Mouse (Mus musculus) liver, postnatal 0 days (tissue): ENCODE measurements around the gene Cadm2. TPM values are rescaled to one million over a fixed set of nuclear protein-coding genes. Genes with fewer than 3 reads are reported as not detected.

Source experiments
- ATAC-seq: fragments of 200-750 bp; cut with Nextera tagmentation; 2 replicates; pipeline ENCODE4 v1.8.0; 2017; ENCODE audit warnings: mild to moderate bottlenecking, moderate library complexity
- DNase-seq: peaks from one replicate; pipeline ENCODE4 v3.0.0-alpha.2; 2016
- H3K27ac ChIP-seq: fragments of 300-500 bp; sonication (generic); 2 replicates; pipeline ENCODE4 v1.5.1; 2014; ENCODE audit warnings: antibody characterized with exemption, moderate library complexity, mild to moderate bottlenecking, low read depth
- H3K27me3 ChIP-seq: fragments of 300-500 bp; sonication (generic); 2 replicates; pipeline ENCODE4 v1.6.1; 2014; ENCODE audit warnings: low read length, control low read depth, mixed read lengths; ENCODE audit not compliant: insufficient read depth
- H3K36me3 ChIP-seq: fragments of 300-500 bp; sonication (generic); replicated peaks from 2 replicates; pipeline ENCODE4 v1.6.1; 2014; ENCODE audit warnings: mild to moderate bottlenecking, control low read depth, low read length, moderate library complexity, mixed read lengths; ENCODE audit not compliant: insufficient read depth
- H3K4me1 ChIP-seq: fragments of 300-500 bp; sonication (generic); 2 replicates; pipeline ENCODE4 v1.6.1; 2014; ENCODE audit warnings: antibody characterized with exemption, mild to moderate bottlenecking, control low read depth; ENCODE audit not compliant: insufficient read depth
- H3K4me2 ChIP-seq: fragments of 300-500 bp; sonication (generic); 2 replicates; pipeline ENCODE4 v1.6.1; 2014; ENCODE audit warnings: low read depth, mild to moderate bottlenecking, low read length, moderate library complexity, mixed read lengths
- H3K4me3 ChIP-seq: fragments of 300-500 bp; sonication (generic); 2 replicates; pipeline ENCODE4 v1.5.1; 2014; ENCODE audit warnings: low read depth, low read length
- H3K9ac ChIP-seq: fragments of 300-500 bp; sonication (generic); replicated peaks from 2 replicates; pipeline ENCODE4 v1.6.1; 2014; ENCODE audit warnings: mild to moderate bottlenecking, moderate library complexity
- H3K9me3 ChIP-seq: fragments of 300-500 bp; sonication (generic); 2 replicates; pipeline ENCODE4 v1.6.1; 2016; ENCODE audit warnings: mild to moderate bottlenecking, control low read depth, low read length, mixed read lengths
- CTCF ChIP-seq: sonication (generic); IDR thresholded peaks from 2 replicates; pipeline ENCODE4 v1.5.1; 2016; ENCODE audit warnings: antibody characterized with exemption, low read depth
- EP300 ChIP-seq: IDR thresholded peaks from 2 replicates; pipeline ENCODE4 v1.6.1; 2016; ENCODE audit warnings: antibody characterized with exemption, low read depth, mild to moderate bottlenecking
- WGBS: fragments of 180-500 bp; shearing (Covaris S2); extraction: QIAGEN DNeasy Blood & Tissue Kit; methylation state at CpG from one replicate; pipeline ENCODE4 v1.1.7; 2014; ENCODE audit not compliant: insufficient replicate concordance; 5-methylcytosine and 5-hydroxymethylcytosine counted together
- polyA plus RNA-seq: library from polyadenylated mRNA; unstranded; fragments of >200 nt; fragmentation: Nextera tagmentation; extraction: Ambion mirVana; gene quantifications from 2 replicates; pipeline ENCODE4 v1.2.1, GENCODE M21; 2015

Cadm2 gene
- polyA plus RNA-seq, 1 experiment from 2014 or later: not detected

GRCm38 (mm10) chr16:66798204-66798603 is 822.5 kb downstream of the Cadm2 start:
- Histone ChIP-seq H3K9me3 (no peaks in the 10 kb centered on the region), H3K27me3 (no peaks in the 10 kb centered on the region), H3K36me3 (no peaks in the 10 kb centered on the region), H3K4me2 (no peak overlapping the region), H3K9ac (no peak overlapping the region), H3K4me3 (no peak overlapping the region), H3K4me1 (no peaks in the 10 kb centered on the region), H3K27ac (no peak overlapping the region)
- ATAC-seq (no peak), DNase-seq (no peak)
- no peak for TF ChIP-seq CTCF
- no peak for TF ChIP-seq EP300
- 56% methylated on average over 3 of the region's 3 CpGs for WGBS

- Histone ChIP-seq H3K9me3 (no peaks in the 10 kb centered on the region), H3K36me3 (no peaks in the 10 kb centered on the region), H3K4me2 (no peak overlapping the region), H3K4me1 (no peaks in the 10 kb centered on the region), H3K4me3 (no peak overlapping the region), H3K27me3 (no peaks in the 10 kb centered on the region), H3K27ac (no peak overlapping the region), H3K9ac (no peak overlapping the region)
- ATAC-seq (no peak), DNase-seq (no peak)
- WGBS: 65% methylated on average over 3 of the region's 3 CpGs
- TF ChIP-seq CTCF: no peak
- no peak for TF ChIP-seq EP300
Measured at GRCm38 (mm10) chr16:66793067-66793466, 827.6 kb downstream of the Cadm2 start.

GRCm38 (mm10) chr16:66771883-66772282 is 848.8 kb downstream of the Cadm2 start:
- ATAC-seq (no peak), DNase-seq (no peak)
- H3K27me3 ChIP-seq: no peaks in the 10 kb centered on the region
- WGBS: 66% methylated on average over 4 of the region's 4 CpGs
- no peaks in the 10 kb centered on the region for H3K36me3 ChIP-seq
- TF ChIP-seq EP300 (no peak), CTCF (no peak)
- no peak overlapping the region for H3K9ac ChIP-seq
- no peaks in the 10 kb centered on the region for H3K4me1 ChIP-seq
- no peaks in the 10 kb centered on the region for H3K9me3 ChIP-seq
- H3K27ac ChIP-seq: no peak overlapping the region
- no peak overlapping the region for H3K4me3 ChIP-seq
- H3K4me2 ChIP-seq: no peak overlapping the region

- no peaks in the 10 kb centered on the region for H3K9me3 ChIP-seq
- no peak overlapping the region for H3K27ac ChIP-seq
- H3K4me3 ChIP-seq: no peak overlapping the region
- WGBS: 75% methylated on average over 4 of the region's 4 CpGs
- no peak overlapping the region for H3K4me2 ChIP-seq
- H3K27me3 ChIP-seq: no peaks in the 10 kb centered on the region
- no peak for TF ChIP-seq CTCF
- ATAC-seq (no peak), DNase-seq (no peak)
- H3K36me3 ChIP-seq: no peaks in the 10 kb centered on the region
- no peaks in the 10 kb centered on the region for H3K4me1 ChIP-seq
- H3K9ac ChIP-seq: no peak overlapping the region
Measured at GRCm38 (mm10) chr16:66769545-66769944, 851.2 kb downstream of the Cadm2 start.

GRCm38 (mm10) chr16:66768684-66769389 is 851.9 kb downstream of the Cadm2 start:
- ATAC-seq: no peak
- no peaks in the 10 kb centered on the region for H3K4me1 ChIP-seq
- WGBS: 78% methylated on average over 4 of the region's 4 CpGs

GRCm38 (mm10) chr16:66761546-66762473 is 858.9 kb downstream of the Cadm2 start:
- Histone ChIP-seq H3K9ac (no peak overlapping the region), H3K36me3 (no peaks in the 10 kb centered on the region), H3K27me3 (no peaks in the 10 kb centered on the region), H3K9me3 (no peaks in the 10 kb centered on the region), H3K27ac (no peak overlapping the region), H3K4me1 (no peaks in the 10 kb centered on the region), H3K4me3 (no peak overlapping the region), H3K4me2 (no peak overlapping the region)
- DNase-seq: no peak
- TF ChIP-seq CTCF (no peak), EP300 (no peak)
- ATAC-seq: no peak

More at GRCm38 (mm10) chr16:66768684-66769389, 851.9 kb downstream of the Cadm2 start:
- no peaks in the 10 kb centered on the region for H3K27me3 ChIP-seq
- TF ChIP-seq EP300 (no peak), CTCF (no peak)
- no peak for DNase-seq
- no peaks in the 10 kb centered on the region for H3K9me3 ChIP-seq
- H3K9ac ChIP-seq: no peak overlapping the region
- H3K36me3 ChIP-seq: no peaks in the 10 kb centered on the region
- H3K27ac ChIP-seq: no peak overlapping the region
- no peak overlapping the region for H3K4me3 ChIP-seq
- no peak overlapping the region for H3K4me2 ChIP-seq
